Mouse (Mus musculus) heart, embryonic 16.5 days (tissue): ENCODE data around the gene Egln3. TPM values are rescaled to one million over a fixed set of nuclear protein-coding genes. Genes with fewer than 3 reads are reported as not detected.

Experiments used
- ATAC-seq: fragments of 200-750 bp; cut with Nextera tagmentation; replicated peaks from 2 replicates; pipeline ENCODE4 v1.8.0; 2017; ENCODE audit warnings: moderate number of reproducible peaks; ENCODE audit not compliant: insufficient read depth, low FRiP score; ENCODE audit errors: extremely low read depth
- H3K27ac ChIP-seq: fragments of 300-500 bp; sonication (generic); 2 replicates; pipeline ENCODE4 v1.5.1; 2014; ENCODE audit warnings: mild to moderate bottlenecking, low read length, control low read depth, moderate library complexity
- H3K27me3 ChIP-seq: fragments of 300-500 bp; sonication (generic); 2 replicates; pipeline ENCODE4 v1.6.1; 2014; ENCODE audit warnings: low read length, mixed read lengths; ENCODE audit not compliant: control insufficient read depth, insufficient read depth
- H3K36me3 ChIP-seq: fragments of 300-500 bp; sonication (generic); 2 replicates; pipeline ENCODE4 v1.6.1; 2014; ENCODE audit not compliant: control insufficient read depth, insufficient read depth
- H3K4me1 ChIP-seq: fragments of 300-500 bp; sonication (generic); 2 replicates; pipeline ENCODE4 v1.6.1; 2014; ENCODE audit warnings: low read length, mixed read lengths; ENCODE audit not compliant: control insufficient read depth, insufficient read depth
- H3K4me2 ChIP-seq: fragments of 300-500 bp; sonication (generic); 2 replicates; pipeline ENCODE4 v1.6.1; 2014; ENCODE audit warnings: low read depth, mild to moderate bottlenecking, control low read depth, low read length
- H3K4me3 ChIP-seq: fragments of 300-500 bp; sonication (generic); 2 replicates; pipeline ENCODE4 v1.5.1; 2014; ENCODE audit warnings: mild to moderate bottlenecking, control low read depth, low read length
- H3K9ac ChIP-seq: fragments of 300-500 bp; sonication (generic); 2 replicates; pipeline ENCODE4 v1.6.1; 2014; ENCODE audit warnings: low read length, control low read depth
- H3K9me3 ChIP-seq: fragments of 300-500 bp; sonication (generic); replicated peaks from 2 replicates; pipeline ENCODE4 v1.6.1; 2016; ENCODE audit warnings: low read length; ENCODE audit not compliant: control insufficient read depth
- WGBS: fragments of 180-500 bp; shearing (Covaris S2); extraction: QIAGEN DNeasy Blood & Tissue Kit; methylation state at CpG from one replicate; pipeline ENCODE4 v1.1.7; 2014; 5-methylcytosine and 5-hydroxymethylcytosine counted together
- polyA plus RNA-seq: library from polyadenylated mRNA; unstranded; fragments of >200 nt; fragmentation: Nextera tagmentation; extraction: Ambion mirVana; gene quantifications from 2 replicates; pipeline ENCODE4 v1.2.1, GENCODE M21; 2015

The Egln3 gene
- polyA plus RNA-seq, 1 experiment from 2014 or later = 30.5 TPM

DNA sequence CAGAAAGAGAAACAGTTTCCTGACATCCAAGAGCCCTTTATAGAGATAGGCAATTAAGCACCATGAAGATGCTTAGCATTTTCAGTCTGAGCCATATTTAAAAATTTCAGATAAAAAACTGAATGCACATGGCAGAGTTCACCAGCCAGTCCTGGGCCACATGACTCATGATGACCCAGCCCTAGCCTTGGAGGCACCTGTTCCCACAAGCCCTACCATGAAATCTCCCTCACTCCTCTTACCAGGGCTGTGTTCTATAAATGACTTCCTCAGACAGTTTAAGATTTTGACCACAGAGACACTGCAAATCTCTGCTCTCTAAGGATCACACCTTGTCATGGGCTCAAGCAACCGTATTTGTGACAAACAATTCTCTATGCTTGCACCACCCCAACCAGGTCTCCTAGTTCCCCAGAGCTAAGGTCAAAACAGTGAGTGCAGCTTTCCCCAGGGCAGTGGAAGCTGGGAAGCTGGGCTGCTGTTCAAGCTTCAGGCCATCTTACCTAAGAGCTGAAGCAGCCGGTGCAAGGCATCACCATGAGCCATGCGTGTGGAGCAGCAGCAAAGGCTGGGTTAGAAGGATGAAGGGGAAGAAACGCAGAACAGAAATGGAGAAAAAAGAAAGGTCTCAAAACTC lies 5.3 kb downstream of the Egln3 start:
- 76% methylated on average over 4 of the region's 4 CpGs for WGBS
- Histone ChIP-seq H3K9ac (no peak overlapping the region), H3K4me2 (0 out of 2 replicates have a peak overlapping the region, but pooled peaks have one; percentile 0), H3K27ac (peak overlapping the region; percentile 80), H3K4me1 (peaks cover 49% of the 10 kb centered on the region), H3K9me3 (no peaks in the 10 kb centered on the region), H3K4me3 (no peak overlapping the region), H3K27me3 (no peaks in the 10 kb centered on the region), H3K36me3 (no peaks in the 10 kb centered on the region)
- no peak for ATAC-seq

DNA sequence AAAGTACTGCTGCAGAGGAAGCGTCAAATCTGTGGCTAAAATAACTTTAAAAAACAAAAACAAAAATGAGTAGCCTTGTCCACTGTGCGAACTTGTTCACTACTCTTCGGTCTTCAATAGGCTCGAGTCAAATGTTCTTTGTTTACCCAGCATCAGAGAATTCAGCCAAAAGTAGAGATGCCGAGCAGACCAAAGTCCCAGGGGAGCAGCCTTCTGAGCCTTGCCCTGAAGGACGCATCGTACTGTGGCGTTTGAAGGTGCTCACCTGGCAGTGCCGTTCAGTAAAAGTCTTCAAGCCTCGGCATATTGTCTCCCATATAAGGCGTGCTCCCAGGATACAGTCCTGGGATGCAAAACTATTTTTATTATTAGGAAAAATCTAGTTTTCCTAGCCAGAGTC lies 5.8 kb downstream of the Egln3 start:
- H3K4me3 ChIP-seq = peak overlapping the region; percentile 15
- H3K36me3 ChIP-seq = no peaks in the 10 kb centered on the region
- peak overlapping the region; percentile 80 for H3K27ac ChIP-seq
- peak overlapping the region; percentile 55 for H3K4me2 ChIP-seq
- WGBS = 55% methylated on average over 11 of the region's 11 CpGs
- peak overlapping the region; percentile 48; the same call in 1 of the 2 replicates for H3K9ac ChIP-seq
- H3K27me3 ChIP-seq = no peaks in the 10 kb centered on the region
- ATAC-seq = no peak
- H3K9me3 ChIP-seq = no peaks in the 10 kb centered on the region
- peaks cover 54% of the 10 kb centered on the region for H3K4me1 ChIP-seq

- Histone ChIP-seq H3K4me3 (peak overlapping the region; percentile 15), H3K4me1 (peaks cover 59% of the 10 kb centered on the region), H3K9ac (peak overlapping the region; percentile 48; the same call in 1 of the 2 replicates), H3K27ac (peak overlapping the region; percentile 80), H3K9me3 (no peaks in the 10 kb centered on the region), H3K4me2 (peak overlapping the region; percentile 55), H3K27me3 (no peaks in the 10 kb centered on the region), H3K36me3 (no peaks in the 10 kb centered on the region)
- ATAC-seq = no peak
- WGBS = 37% methylated on average over 6 of the region's 6 CpGs
These were observed 6.3 kb downstream of the Egln3 start for GRCm38 (mm10) chr12:54197301-54197782.

DNA sequence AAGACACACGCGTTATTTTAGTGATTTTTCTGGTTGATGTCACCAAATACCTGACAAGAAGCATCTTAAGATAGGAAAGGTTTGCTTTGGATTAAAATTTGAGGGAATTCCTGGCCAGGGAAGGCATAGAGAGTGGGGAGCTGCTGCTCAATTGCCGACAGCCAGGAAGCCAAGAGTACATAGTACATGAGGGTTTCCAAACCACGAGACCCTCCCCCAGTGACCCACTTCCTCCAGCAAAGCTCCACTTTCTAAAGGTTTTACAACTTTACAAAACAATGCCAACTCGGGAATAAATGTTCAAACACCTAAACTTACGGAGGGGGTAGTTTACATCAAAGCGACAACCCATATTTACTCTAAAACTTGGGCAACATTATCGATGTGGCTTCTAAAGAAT lies 6.8 kb downstream of the Egln3 start:
- Histone ChIP-seq H3K9ac (peak overlapping the region; percentile 47; the same call in 1 of the 2 replicates), H3K9me3 (no peaks in the 10 kb centered on the region), H3K4me3 (no peak overlapping the region; the same call in 1 of the 2 replicates), H3K4me2 (peak overlapping the region; percentile 55), H3K4me1 (peaks cover 61% of the 10 kb centered on the region), H3K27me3 (no peaks in the 10 kb centered on the region), H3K36me3 (no peaks in the 10 kb centered on the region), H3K27ac (peak overlapping the region; percentile 80)
- WGBS = 79% methylated on average over 8 of the region's 8 CpGs
- no peak for ATAC-seq

- Histone ChIP-seq H3K9me3 (no peaks in the 10 kb centered on the region; the same call in 1 of the 2 replicates), H3K27me3 (no peaks in the 10 kb centered on the region), H3K4me2 (no peak overlapping the region), H3K4me1 (peaks cover 73% of the 10 kb centered on the region), H3K4me3 (no peak overlapping the region), H3K36me3 (no peaks in the 10 kb centered on the region), H3K9ac (no peak overlapping the region), H3K27ac (no peak overlapping the region)
- WGBS = 73% methylated on average over 5 of the region's 5 CpGs
- no peak for ATAC-seq
These were observed 9.5 kb downstream of the Egln3 start for GRCm38 (mm10) chr12:54194159-54194558.

DNA sequence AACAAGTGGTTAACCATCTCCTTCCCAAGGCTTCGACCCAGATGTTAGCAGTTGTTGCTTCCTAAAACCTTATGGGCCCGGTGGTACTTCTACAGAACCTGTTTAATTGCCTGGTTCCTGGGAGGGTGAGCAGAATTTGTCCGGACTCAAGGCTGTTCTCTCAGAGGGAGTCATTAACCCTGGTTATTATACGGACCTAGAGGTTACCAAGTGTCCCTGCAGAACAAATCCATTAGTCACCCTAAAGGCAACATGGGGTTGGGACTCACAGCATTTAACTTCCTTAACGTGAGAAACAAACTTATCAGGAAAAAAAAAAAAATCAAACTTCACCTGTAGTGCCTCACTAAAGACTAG lies 11.4 kb downstream of the Egln3 start:
- ATAC-seq = peak; percentile 4
- H3K4me3 ChIP-seq = peak overlapping the region; percentile 37
- peak overlapping the region; percentile 77 for H3K9ac ChIP-seq
- no peaks in the 10 kb centered on the region for H3K36me3 ChIP-seq
- peak overlapping the region; percentile 64 for H3K4me2 ChIP-seq
- H3K27ac ChIP-seq = peak overlapping the region; percentile 99
- H3K9me3 ChIP-seq = no peaks in the 10 kb centered on the region; the same call in 1 of the 2 replicates
- peaks cover 70% of the 10 kb centered on the region for H3K4me1 ChIP-seq
- no peaks in the 10 kb centered on the region for H3K27me3 ChIP-seq
- 4% methylated on average over 5 of the region's 5 CpGs for WGBS

DNA sequence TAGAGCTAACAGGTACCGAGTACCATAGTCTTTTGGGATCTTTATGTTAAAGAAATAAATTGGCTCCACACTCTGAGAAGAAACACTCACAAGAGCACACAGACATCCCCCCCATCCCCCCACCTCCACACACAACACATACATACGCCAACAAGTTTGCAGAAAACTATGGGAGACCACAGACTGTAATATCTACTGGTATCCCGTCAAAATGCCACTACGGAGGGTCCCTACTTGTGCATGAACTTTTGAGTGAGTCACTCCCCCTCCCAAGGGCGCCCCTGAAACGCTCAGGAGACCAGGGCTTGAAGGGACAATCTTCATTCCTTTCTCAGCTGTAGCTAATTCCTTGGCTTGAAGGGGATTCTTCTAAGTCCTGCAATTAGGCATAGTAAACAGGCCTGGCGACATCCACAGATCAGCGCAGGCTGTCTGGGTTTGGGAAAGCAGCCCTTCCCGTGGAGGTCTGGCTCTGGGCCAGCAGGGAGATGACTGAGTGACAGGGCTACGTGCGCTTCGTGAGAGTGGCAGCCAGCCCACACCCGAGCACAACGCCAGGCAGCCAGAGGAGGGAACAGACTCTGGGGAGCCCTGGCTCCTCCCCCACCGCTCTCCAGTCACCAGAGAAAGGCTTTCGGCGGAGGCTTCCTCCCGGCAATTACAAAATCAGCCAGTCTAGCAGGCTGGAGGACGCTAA lies 11.9 kb downstream of the Egln3 start:
- ATAC-seq = peak; percentile 97
- under 1% methylated on average over 19 of the region's 19 CpGs for WGBS
- Histone ChIP-seq H3K4me2 (peak overlapping the region; percentile 64), H3K36me3 (no peaks in the 10 kb centered on the region), H3K9ac (peak overlapping the region; percentile 77), H3K4me3 (peak overlapping the region; percentile 37), H3K9me3 (no peaks in the 10 kb centered on the region; the same call in 1 of the 2 replicates), H3K4me1 (peaks cover 70% of the 10 kb centered on the region), H3K27me3 (no peaks in the 10 kb centered on the region), H3K27ac (peak overlapping the region; percentile 99)

GRCm38 (mm10) chr12:54191181-54191580 lies 12.5 kb downstream of the Egln3 start:
- H3K9ac ChIP-seq = peak overlapping the region; percentile 73
- H3K4me3 ChIP-seq = peak overlapping the region; percentile 37
- peak overlapping the region; percentile 99 for H3K27ac ChIP-seq
- no peaks in the 10 kb centered on the region for H3K36me3 ChIP-seq
- H3K9me3 ChIP-seq = no peaks in the 10 kb centered on the region; the same call in 1 of the 2 replicates
- WGBS = 38% methylated on average over 9 of the region's 9 CpGs
- no peaks in the 10 kb centered on the region for H3K27me3 ChIP-seq
- peaks cover 68% of the 10 kb centered on the region for H3K4me1 ChIP-seq
- no peak for ATAC-seq
- peak overlapping the region; percentile 64 for H3K4me2 ChIP-seq
